Mouse (Mus musculus): Measurements from ENCODE around the gene Ccdc27. TPM values are rescaled to one million over a fixed set of nuclear protein-coding genes. Genes with fewer than 3 reads are reported as not detected.
A peak's percentile ranks its signal among the peaks of the same experiment; 100 is the strongest.

The Ccdc27 gene
- polyA plus RNA-seq, 1 experiment = not detected

DNA sequence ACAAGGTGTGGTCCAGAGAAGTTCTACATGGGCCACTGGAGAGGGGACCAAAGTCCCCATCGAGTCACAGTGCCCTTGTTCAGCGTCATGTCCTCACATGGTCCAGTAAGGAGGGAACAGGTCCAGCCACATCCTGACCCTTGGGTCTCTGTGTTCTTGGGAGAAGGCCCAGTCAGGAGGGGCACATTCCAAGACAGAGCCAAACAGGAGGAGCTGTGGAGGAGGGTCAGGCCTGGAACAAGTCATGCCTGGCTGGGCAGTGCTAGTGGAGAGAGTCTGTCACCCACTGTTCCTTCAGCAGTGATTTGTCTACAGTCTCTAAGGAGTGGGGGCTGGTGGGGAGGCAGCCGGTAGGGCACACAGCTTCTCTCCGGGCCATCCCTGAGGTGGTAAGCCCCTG is 20.1 kb downstream of the Ccdc27 start:
- 0 out of 2 replicates have a peak overlapping the region, but pooled peaks have one; percentile 36 for H3K27ac ChIP-seq (ENCODE audit: insufficient read depth, low read length)
- WGBS = 83% methylated on average over 4 of the region's 4 CpGs

DNA sequence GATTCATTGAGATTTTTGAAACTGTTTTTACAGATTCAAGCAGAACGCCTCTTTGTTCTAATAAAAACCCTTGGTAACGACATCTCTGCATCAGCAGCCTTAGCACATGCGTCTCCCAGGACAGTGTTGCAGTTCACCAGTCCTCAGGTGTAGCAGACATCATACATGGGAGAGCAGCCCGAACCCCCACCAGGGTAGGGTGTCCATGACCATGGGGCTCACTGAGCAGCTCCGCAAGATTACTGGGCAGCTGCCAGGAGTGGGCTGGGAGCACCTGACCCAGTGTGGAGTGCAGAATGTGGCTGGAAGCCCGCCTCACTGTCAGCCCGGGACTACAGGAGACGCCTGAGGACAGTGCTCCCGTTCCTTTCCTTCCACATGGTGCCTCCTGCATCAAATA is 21.0 kb downstream of the Ccdc27 start:
- H3K27ac ChIP-seq (ENCODE audit: insufficient read depth, low read length) = no peak overlapping the region
- H3K36me3 ChIP-seq (ENCODE audit: control insufficient read depth, insufficient read depth, low read length) = peaks cover 29% of the 10 kb centered on the region

More for the DNA sequence above, 20.1 kb downstream of the Ccdc27 start:
- Histone ChIP-seq H3K27me3 (ENCODE audit: control insufficient read depth, insufficient read depth, low read length) (peaks cover 2% of the 10 kb centered on the region; the same call in 1 of the 2 replicates), H3K36me3 (ENCODE audit: control insufficient read depth, insufficient read depth, low read length) (peaks cover 25% of the 10 kb centered on the region), H3K4me3 (ENCODE audit: extremely low read depth, insufficient read depth, insufficient read length) (no peak overlapping the region), H3K4me1 (ENCODE audit: control insufficient read depth, insufficient read depth, insufficient read length) (no peaks in the 10 kb centered on the region; the same call in none of the 2 replicates)
- DNase-seq (ENCODE audit: low read depth in 1 of 2, low spot score in 2 of 2) = no peak
- TF ChIP-seq POLR2A (IDR thresholded peaks at IDR 0.05; ENCODE audit: low read depth, low read length) = no peak
- no peak for TF ChIP-seq CTCF (IDR thresholded peaks at IDR 0.05; ENCODE audit: extremely low read depth, insufficient read depth, insufficient read length, insufficient replicate concordance)

GRCm38 (mm10) chr4:154019571-154019970 is 22.9 kb downstream of the Ccdc27 start:
- Histone ChIP-seq H3K27ac (ENCODE audit: insufficient read depth, low read length) (no peak overlapping the region), H3K27me3 (ENCODE audit: control insufficient read depth, insufficient read depth, low read length) (no peaks in the 10 kb centered on the region), H3K4me1 (ENCODE audit: control insufficient read depth, insufficient read depth, insufficient read length) (no peaks in the 10 kb centered on the region; the same call in 1 of the 2 replicates), H3K36me3 (ENCODE audit: control insufficient read depth, insufficient read depth, low read length) (peaks cover 36% of the 10 kb centered on the region), H3K4me3 (ENCODE audit: extremely low read depth, insufficient read depth, insufficient read length) (no peak overlapping the region)
- WGBS = 50% methylated on average over 7 of the region's 7 CpGs
- DNase-seq (ENCODE audit: low read depth in 1 of 2, low spot score in 2 of 2) = peak in 1 of 2 experiments; percentile 34
- peak; percentile 64 for TF ChIP-seq CTCF (IDR thresholded peaks at IDR 0.05; ENCODE audit: extremely low read depth, insufficient read depth, insufficient read length, insufficient replicate concordance)
- TF ChIP-seq POLR2A (IDR thresholded peaks at IDR 0.05; ENCODE audit: low read depth, low read length) = no peak

More for the DNA sequence above, 21.0 kb downstream of the Ccdc27 start:
- Histone ChIP-seq H3K27me3 (ENCODE audit: control insufficient read depth, insufficient read depth, low read length) (peaks cover 2% of the 10 kb centered on the region; the same call in 1 of the 2 replicates), H3K4me3 (ENCODE audit: extremely low read depth, insufficient read depth, insufficient read length) (no peak overlapping the region), H3K4me1 (ENCODE audit: control insufficient read depth, insufficient read depth, insufficient read length) (no peaks in the 10 kb centered on the region; the same call in none of the 2 replicates)
- no peak for DNase-seq (ENCODE audit: low read depth in 1 of 2, low spot score in 2 of 2)
- no peak for TF ChIP-seq POLR2A (IDR thresholded peaks at IDR 0.05; ENCODE audit: low read depth, low read length)
- TF ChIP-seq CTCF (IDR thresholded peaks at IDR 0.05; ENCODE audit: extremely low read depth, insufficient read depth, insufficient read length, insufficient replicate concordance) = no peak
- 94% methylated on average over 9 of the region's 9 CpGs for WGBS

DNA sequence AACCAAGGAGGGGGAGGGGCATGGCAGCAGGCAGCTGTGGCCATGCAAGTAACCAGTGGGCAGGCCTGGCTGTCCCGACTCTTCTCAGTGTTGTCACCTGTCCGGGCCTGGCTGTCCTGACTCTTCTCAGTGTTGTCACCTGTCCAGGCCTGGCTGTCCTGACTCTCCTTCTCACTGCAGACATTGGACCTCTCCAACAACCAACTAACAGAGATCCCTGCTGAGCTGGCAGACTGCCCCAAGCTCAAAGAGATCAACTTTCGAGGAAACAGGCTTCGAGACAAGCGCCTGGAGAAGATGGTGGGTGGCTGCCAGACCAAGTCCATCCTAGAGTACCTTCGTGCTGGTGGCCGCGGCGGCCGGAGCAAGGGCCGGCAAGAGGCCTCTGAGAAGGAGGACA is 27.0 kb downstream of the Ccdc27 start:
- no peaks in the 10 kb centered on the region; the same call in 1 of the 2 replicates for H3K27me3 ChIP-seq (ENCODE audit: control insufficient read depth, insufficient read depth, low read length)
- H3K4me3 ChIP-seq (ENCODE audit: extremely low read depth, insufficient read depth, insufficient read length) = no peak overlapping the region
- WGBS = 95% methylated on average over 11 of the region's 11 CpGs
- no peak for DNase-seq (ENCODE audit: low read depth in 1 of 2, low spot score in 2 of 2)
- TF ChIP-seq POLR2A (IDR thresholded peaks at IDR 0.05; ENCODE audit: low read depth, low read length) (no peak), CTCF (IDR thresholded peaks at IDR 0.05; ENCODE audit: extremely low read depth, insufficient read depth, insufficient read length, insufficient replicate concordance) (no peak)
- H3K27ac ChIP-seq (ENCODE audit: insufficient read depth, low read length) = no peak overlapping the region
- H3K4me1 ChIP-seq (ENCODE audit: control insufficient read depth, insufficient read depth, insufficient read length) = peaks cover 18% of the 10 kb centered on the region
- peaks cover 29% of the 10 kb centered on the region for H3K36me3 ChIP-seq (ENCODE audit: control insufficient read depth, insufficient read depth, low read length)

DNA sequence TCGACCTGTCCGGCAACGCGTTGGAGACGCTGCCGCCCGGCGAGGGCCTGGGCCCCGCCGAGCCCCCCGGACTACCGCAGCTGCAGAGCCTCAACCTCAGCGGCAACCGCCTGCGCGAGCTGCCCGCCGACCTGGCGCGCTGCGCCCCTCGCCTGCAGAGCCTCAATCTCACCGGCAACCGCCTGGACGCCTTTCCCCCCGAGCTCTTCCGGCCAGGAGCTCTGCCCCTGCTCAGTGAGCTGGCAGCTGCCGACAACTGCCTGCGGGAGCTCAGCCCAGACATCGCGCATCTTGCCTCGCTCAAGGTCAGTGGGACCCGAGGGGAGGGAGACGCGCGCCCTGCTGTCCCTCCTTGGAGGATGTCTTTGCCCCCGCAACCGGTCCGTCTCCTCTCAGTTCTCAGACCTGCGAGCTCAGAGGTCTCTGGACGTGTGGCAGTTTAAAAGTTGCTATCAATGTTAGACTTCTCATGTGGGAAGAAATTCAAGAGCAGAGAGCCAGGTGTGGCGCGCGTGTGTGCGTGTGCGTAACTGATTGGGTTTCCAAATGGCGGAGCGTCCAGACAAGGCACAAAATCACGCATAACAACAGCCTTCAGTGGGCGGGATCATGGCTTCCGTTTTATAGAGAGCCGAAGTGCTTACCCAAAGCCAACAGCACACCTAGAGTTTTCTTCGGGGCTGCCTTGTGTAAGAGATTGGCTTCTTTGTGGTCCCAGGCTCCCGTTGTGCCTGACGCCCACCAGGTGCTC is 30.2 kb downstream of the Ccdc27 start:
- DNase-seq (ENCODE audit: low read depth in 1 of 2, low spot score in 2 of 2) = no peak
- TF ChIP-seq POLR2A (IDR thresholded peaks at IDR 0.05; ENCODE audit: low read depth, low read length) = no peak
- TF ChIP-seq CTCF (IDR thresholded peaks at IDR 0.05; ENCODE audit: extremely low read depth, insufficient read depth, insufficient read length, insufficient replicate concordance) = no peak
- Histone ChIP-seq H3K36me3 (ENCODE audit: control insufficient read depth, insufficient read depth, low read length) (peaks cover 11% of the 10 kb centered on the region), H3K27ac (ENCODE audit: insufficient read depth, low read length) (no peak overlapping the region), H3K27me3 (ENCODE audit: control insufficient read depth, insufficient read depth, low read length) (no peaks in the 10 kb centered on the region; the same call in 1 of the 2 replicates), H3K4me1 (ENCODE audit: control insufficient read depth, insufficient read depth, insufficient read length) (peaks cover 18% of the 10 kb centered on the region), H3K4me3 (ENCODE audit: extremely low read depth, insufficient read depth, insufficient read length) (peak overlapping the region; percentile 93)
- 1% methylated on average over 55 of the region's 55 CpGs for WGBS

- H3K4me3 ChIP-seq (ENCODE audit: extremely low read depth, insufficient read depth, insufficient read length) = peak within 1 kb of the TSS; percentile 93
- TF ChIP-seq POLR2A (IDR thresholded peaks at IDR 0.05; ENCODE audit: low read depth, low read length) (peak; percentile 11; the same call in 1 of the 2 replicates), CTCF (IDR thresholded peaks at IDR 0.05; ENCODE audit: extremely low read depth, insufficient read depth, insufficient read length, insufficient replicate concordance) (no peak)
- H3K27ac ChIP-seq (ENCODE audit: insufficient read depth, low read length) = peak within 1 kb of the TSS; percentile 56
- peaks cover 10% of the 10 kb centered on the region for H3K36me3 ChIP-seq (ENCODE audit: control insufficient read depth, insufficient read depth, low read length)
- H3K4me1 ChIP-seq (ENCODE audit: control insufficient read depth, insufficient read depth, insufficient read length) = peaks cover 18% of the 10 kb centered on the region
- H3K27me3 ChIP-seq (ENCODE audit: control insufficient read depth, insufficient read depth, low read length) = no peaks in the 10 kb centered on the region; the same call in 1 of the 2 replicates
- WGBS = under 1% methylated on average over 58 of the region's 59 CpGs
- DNase-seq (ENCODE audit: low read depth in 1 of 2, low spot score in 2 of 2) = peak; percentile 45 to 77
Measured at GRCm38 (mm10) chr4:154011646-154012089, 30.8 kb downstream of the Ccdc27 start, which contains the start of gene Lrrc47. Gene Lrrc47 (plus strand): TSS chr4:154011731.
